Mouse (Mus musculus): ENCODE results near the gene Tec.

The Tec gene

DNA sequence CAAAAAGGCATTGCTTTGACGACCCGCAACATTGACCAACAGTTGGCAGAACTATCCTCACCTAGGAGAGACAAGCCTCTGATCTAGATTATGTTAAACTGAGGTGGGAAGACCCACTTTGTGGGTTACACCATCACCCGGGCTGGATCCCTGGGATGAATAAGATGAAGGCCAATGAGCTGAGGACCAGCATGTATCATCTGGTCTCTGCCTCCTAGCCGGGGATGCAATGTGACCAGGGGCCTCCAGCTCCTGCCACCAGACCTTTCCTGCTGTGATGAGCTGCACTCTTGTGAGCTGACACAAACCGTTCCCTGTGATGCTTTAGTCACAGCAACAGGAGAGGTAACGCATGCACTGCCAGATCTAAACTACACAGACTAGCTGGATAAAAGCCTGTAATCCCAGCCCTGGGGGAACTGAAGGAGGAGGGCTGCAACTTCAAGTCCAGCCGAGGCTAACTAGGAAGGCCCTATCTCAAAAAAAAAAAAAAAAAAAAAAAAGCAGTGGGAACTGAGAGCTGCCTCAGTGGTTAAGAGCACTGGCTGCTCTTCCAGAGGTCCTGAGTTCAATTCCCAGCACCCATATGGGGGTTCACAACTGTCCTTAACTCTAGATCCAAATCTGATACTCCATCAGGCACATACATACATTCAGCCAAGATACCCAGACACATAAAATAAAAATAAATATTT is 15.8 kb downstream of the Tec start:
- no peak for DNase-seq

DNA sequence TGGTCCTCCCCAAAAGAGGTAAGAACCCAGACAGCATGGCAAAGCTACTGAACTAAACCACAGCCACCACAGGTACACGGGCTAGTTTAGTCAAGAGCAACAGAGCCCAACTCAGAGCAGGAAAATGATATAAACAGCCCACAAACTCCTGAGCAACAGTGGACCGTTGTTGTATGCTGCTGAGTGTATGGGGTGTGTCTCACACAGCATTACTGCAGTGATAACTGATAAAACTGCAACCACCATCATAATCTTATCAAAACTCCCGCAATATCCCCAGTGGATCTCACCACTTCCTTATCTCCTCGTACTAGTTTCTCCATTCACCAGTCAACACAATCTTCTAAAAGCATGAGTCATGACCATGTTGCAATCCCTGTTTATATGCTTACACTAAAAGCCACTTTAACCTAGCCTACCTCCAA is 16.6 kb downstream of the Tec start:
- DNase-seq = no peak

DNA sequence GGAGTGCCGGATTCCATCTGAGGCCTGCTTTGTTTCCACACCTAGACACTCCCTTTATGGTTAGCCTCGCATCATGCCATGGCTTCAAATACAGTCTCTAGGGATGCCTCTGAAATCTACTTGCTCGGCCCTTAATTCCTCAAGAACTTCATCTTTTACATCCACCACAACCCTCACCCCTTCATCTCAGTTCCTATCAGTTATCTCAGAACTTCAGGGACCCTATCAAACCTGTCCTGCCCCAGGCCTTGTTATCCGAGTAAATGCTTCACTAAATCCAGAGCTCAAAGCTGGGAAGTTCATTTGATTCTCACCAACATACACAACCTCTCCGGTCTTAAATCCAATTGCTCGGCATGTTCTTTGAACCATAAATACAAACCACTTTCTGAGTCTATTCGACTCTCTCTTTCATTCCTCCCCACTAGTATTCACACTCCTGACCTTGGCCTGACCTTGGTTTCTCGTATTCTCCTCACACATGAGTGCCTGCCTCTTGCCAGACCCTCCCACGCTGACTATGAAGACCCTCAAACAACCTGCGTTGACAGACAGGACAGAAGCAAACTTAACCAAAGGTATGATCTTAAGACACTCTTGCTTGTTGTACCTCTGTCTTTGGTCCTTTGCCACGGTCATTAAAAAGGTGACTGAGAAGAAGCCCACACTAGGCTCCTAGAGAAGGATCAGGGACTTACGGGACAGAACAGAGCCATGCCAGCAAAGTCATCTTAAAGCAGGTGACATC is 17.2 kb downstream of the Tec start:
- DNase-seq = no peak

DNA sequence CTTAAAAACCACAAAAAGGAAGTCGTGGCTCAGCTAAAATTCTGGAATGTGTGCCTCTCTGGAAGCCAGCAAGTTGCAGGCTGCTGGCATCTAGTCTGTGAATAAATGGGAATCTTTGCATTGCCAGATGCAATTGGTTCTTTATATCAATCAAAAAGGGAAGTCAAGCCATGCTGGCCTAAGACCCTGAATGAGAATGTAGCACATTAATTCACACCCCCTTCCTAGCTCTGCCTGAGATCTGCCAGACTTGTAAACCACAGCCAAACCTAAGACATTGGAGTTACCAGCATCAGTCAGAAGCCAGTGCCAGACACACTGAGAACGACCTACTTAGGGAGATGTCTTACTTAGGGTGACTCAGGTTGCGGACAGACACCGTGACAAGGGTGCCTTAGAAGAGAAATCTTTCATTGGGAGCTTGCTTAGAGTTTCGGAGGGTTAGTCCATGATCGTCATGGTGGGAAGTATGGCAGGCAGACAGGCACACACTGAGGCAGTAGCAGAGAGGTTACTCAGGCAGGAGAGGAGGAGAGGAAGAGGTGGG is 19.3 kb downstream of the Tec start:
- no peak for DNase-seq

DNA sequence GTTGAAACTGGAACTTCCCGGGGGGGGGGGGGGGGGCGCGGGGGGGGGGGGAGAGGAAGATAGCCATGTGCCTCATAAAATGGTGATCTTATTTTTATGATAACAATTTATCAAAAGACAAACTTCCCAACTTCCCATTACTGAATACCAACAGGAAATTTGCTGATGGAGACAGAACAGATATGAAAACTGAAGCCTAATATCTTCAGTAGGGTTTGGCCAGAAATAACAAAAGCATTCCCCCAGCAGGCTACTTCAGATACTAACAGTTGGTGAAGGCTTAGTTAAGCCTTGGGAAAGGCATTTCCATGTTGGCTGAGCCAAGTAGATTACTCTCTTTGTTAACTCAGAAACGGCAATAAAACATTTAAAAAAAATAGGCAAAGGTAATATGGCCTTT is 21.6 kb downstream of the Tec start:
- no peak for DNase-seq

DNA sequence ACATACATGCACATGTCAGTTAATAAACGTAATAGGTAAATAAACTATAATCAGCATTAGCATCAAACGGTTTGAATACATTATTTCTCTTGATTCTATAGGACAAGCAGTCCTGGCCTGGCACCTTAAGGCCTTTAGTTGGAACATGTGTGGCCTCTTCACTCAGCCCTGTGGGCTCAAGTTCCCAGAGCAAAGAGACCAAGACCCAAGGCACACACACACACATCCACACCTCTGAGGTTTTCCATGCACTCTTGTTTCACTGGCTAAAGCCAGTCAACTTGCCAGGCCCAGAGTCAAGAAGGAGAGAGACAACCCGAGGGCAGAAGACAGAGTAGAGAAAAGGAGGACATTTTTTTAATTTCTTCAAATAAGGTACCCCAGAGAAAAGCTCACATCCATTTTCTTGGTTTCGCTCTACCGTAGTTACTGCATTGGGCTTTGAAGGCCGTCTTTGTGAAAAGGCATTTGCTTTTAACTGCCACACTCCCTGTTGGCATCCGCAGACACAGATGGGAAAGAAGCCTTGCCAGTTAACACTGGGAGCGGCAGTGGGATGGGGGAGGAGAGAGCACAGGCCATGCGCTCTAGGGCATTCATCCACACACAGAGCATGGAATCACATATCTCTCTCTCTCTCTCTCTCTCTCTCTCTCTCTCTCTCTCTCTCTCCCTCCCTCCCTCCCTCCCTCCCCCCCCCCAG is 22.2 kb downstream of the Tec start:
- DNase-seq = peak; percentile 86 to 90

DNA sequence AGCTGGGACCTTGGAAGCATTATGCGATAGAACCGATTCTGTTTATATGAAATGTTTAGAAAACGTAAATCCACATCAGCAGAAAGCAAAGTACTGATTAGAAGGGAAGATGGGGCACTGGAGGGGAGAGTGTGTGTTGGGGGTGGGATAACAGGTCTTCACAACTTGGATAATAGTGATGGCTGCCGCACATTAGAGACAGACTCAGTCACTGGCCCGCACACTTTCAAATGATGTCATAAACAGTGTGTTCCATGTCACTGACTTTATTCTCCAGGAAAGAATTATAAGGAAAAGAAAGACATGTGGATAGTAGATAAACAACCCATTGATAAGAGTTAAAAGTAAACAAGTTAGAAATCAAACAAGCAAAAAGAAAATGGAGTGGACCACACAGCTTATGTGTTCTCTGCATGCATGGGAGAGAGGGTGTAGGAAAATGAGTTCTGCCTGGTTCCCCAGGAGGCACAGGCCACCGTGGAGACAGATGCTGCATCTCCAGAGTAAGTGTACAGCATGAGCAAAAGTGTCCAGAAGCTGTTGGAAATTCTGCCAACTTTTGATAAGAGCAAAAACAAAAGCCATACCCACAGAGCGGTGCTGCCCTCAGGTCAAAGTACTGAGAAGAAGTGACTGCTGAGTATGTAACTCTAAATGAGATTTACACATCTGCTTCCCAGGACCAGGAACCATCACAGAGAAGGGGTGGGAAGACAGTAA is 23.3 kb downstream of the Tec start:
- no peak for DNase-seq

DNA sequence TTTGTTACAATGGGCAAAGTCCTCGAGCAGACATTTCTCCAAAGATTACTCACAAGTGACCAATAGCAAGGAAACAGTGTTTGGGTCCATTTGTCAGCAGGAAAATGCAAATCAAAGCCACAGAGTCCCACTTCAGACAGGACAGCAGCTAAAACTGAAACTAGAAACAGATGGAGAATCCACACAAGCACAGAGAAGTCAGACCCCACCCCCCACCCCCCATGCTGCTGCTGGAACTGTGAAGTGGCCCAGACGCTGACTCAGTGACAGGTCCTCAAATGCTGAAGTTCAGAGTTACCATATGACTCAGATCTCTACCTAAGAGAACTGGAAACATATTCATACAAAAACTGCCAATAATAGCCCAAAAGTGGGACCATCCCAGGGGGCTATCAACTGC is 24.0 kb downstream of the Tec start:
- DNase-seq = no peak

DNA sequence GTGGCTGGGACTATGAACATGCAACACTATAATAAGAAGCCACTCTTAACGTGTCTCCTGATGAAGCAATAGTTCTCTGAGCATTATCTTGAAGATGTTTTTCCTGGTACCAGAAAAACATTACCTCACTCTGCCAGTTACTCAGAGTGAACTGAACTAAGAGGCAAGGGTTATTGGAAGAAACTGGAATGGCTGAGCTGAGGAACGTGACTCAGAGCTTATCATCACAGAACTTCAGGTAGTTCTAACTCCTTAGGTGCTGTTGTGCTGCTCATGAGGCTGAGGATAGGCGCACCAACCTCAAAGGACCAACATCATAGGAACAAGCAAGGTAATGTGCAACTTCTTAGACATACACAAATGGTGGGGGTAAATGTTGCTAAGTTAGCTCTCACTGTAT is 28.6 kb downstream of the Tec start:
- no peak for DNase-seq

DNA sequence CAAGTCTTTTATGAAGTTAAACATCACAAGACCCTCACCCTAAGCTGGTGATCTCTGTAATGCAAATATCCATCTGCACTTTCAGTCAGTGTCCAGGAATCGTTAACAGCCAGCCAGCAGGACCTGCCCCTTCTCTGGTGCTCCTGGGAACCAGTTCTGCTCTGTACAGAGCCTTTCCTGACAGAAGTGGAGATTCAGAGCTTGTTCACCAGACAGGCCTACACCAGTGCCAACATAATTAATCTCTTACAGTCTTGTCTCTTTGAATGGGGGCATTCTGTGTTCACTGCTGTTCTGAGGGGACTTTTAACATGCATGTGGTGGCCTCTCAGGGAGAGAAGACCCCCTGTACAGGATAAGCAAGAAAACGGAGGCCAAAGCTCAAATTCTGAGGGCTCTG is 29.3 kb downstream of the Tec start:
- no peak for DNase-seq

DNA sequence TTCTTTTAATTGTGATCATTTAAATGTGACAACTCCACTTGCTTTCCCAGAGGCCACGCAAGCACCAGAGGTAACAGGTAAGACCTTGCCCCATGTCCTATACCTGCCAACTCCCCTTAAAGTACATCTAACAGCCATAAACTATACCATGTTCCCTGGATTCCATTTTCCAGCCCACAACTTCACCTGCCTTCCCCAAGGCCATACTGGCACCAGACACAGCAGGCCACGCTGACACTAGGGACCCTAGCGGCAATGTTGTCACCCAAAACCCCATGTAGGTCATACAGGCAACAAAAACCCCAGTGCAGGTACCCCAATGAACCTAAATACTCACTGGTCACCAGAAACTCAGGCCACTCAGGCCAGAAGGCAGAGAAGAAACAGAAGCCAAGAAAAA is 32.6 kb downstream of the Tec start:
- DNase-seq = no peak

DNA sequence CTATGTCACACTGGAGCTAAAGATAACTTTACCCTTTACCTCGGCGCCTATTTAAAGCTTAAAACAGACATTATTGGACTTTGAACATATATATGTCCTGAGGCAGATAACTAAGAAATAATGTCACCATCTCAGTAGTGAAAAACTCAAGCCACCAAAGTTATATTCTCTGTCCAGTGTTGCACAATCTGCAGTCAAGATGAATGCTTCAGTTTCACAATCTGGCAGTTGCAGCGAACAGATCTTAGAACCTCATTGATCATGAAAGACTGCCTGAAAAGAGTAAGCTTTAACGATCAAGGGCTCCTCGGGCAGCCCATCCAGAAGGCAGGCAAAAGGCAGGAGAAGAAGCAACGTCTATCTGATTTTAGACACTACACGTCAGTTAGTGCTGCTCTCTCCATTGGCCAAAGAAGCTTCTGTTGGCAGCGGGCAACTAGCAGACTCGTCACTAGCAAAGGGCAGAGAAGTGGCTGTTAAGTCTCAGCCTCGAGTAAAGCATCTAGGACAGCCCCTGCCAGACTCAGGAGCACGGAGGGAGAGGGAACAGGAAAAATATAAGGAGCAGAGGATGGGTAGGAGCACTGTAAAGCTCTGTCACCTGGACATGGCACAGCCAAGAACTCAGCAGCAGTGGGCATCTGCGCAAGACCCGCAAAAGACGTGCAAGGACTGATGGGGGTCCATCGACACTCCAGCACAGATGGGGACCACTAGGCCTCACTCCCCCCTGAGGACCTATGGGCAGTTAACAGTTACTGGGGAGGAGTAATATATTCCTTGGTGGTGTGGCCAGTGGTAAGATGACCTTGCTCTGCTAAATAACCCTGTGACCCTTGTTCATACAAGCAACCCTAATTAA is 35.1 kb downstream of the Tec start:
- DNase-seq = no peak

DNA sequence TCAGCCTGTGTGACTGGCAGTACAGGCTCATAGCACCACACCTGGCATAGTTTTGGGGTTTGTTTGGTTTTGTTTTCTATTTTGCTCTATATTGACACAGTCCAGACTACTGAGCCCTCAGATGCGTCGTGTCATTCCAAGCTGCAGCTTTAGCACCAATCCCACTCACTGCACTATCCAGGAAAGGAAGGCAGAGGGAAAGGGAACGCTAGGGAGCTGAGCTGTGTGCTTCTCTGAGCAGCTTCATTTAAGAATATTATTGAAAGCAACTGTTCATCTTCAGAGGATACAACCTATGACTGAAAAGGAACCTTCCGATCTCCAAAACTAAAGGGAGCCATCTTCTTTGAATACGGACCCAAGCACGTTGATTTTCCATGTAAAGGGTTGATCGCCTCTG is 36.1 kb downstream of the Tec start:
- DNase-seq = no peak

DNA sequence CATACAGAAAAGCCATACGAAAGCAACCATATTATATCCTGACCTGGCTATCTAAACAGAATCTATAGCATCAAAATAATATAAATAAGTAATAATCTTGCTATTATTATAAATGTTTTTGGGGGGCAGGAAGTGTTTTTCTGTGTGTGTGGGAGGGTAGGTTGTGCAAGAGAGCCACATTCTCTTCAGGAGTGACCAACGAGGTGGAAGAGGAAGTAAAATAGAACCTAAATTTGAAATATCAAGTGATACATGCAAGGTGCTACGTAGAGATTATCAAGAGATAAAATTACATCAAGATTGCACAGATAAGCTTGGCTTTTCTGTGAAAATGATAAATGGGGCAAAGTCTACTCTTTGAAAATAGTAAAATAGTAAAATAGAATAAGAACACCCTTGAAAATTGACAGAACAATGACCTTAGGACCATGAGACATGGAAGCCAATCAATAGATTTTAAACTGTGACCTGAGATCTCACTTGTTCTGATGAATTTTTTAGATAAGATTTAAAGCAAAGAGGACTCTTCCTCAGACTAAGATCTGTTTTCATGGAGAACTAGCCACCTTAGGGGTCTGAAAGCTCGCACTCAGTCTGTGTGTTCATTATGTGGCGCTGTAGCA is 37.2 kb downstream of the Tec start:
- DNase-seq = no peak

DNA sequence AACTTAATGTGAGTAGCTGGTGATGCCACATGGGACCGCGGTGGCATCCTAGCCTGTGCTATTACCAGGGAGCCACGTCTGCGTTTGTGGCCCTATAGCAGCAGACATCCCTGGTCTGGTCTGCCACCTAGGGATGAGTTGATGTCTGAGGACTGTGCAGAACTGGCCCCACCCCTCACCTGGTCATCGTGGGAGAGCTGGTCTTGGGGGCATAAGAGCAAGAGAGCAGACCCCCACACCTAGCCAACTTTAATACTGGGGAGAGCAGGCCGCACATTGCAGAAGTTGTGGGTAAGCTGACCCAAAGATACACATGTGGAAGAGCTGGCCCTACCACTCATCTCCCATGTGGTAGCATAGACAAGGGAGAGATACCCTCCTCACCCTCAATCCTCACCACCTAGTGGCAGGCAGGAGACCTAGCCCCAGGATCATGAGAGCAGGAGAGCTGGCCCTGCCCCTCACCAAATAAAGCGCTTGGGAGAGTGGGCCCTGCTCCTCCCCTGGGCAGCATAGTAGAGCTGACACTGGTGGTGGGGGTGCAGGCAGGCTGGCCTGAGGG is 38.7 kb downstream of the Tec start:
- DNase-seq = no peak

DNA sequence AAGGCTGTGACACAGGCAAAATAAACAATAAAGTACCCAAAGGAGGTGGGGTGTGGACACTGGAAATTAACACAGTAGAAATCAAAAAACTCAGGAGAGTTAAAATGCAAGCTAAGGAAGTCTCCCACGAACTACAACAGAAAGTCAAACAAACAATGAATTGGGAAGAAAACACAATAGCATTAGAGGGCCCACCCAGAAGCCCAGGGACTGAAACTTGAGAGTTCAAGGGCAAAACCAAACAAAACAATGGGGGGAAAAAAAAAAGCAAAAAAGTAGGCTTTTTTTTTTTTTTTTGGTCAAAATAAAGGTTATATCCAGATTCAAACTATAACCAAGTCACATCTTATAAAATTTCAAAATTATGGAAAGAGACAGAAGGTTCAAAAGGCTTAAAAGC is 39.9 kb downstream of the Tec start:
- DNase-seq = no peak

DNA sequence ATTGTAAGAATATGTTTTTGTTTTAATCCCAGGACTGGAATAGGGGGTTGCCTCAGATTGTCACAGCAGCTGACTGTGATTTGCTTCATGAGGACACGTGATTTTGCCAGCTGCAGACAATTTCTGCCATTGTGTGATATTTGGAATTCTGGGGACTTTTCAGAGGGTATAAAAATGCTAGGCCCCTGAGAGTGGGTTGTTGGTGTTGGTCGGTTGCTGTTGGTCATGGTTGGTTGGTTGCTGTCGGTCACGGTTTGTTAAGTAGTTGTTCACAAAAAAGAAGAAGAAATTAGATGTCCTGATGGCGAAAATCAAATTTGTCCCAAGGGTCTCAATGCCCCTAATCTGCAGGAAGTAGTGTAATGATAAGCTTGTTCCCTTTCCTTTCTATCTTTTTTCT is 40.8 kb downstream of the Tec start:
- no peak for DNase-seq

DNA sequence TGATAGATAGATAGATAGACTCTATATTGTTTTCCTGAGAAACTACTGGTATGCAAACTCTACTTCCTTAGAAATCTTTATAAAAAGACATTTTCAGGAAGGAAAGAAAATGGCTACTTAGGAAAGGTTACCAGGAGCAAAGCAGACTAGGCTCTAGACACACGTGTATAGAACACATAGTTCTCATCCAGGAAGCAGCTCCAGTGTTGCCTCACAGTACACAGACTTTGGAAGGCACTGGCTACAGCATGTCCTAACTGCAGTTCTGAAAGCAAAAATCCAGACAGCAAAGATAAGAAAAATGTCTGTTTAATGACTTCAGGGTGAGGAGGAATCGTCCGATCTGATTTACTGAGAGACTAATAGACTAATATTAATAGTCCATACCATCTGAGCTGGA is 41.8 kb downstream of the Tec start:
- no peak for DNase-seq

DNA sequence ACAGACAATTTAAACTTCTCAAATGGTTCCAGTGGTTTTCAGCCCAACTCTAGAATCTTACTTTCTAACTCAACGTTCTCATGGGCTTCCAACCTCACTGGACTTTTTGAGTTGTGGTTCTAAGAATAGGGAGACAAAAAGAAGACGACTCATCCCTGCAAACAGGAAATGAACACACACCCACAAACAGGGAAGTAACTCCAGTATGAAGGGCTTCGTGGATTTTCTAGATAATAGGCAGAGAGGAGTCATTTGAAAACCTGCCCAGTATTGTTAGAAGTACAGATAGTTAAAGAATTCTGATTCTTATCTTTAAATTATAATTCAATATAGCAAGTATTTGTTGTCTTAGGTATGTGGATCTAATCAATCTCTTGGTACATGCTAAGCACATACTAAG is 47.6 kb downstream of the Tec start:
- no peak for DNase-seq

DNA sequence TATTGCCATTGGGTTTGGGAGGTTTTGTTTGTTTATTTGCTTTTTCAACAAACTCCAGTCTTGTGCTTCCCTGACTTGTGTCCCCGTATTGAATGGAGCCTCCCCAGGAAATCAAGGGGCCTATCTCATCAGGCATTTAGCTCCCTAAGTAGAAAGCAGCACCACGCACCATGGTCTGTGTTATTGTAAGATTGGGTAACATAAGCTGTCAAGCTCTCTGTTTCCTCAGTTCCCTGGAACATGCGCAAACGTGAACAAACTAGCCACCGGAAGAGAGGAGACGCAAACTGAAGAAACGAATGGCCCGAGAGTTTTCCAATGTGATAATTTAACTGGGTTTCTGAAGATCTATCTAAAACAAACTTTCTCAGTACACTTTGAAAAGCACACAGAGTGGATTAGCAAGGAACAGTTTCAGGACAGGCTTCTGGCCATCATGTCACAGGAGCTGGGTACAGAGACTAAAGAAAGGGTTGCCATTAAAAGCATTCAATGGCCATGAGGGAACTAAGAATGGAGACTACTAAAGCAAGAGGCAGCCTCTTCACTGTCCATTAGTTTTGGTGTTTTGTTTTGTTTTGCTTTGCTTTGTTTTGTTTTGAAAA is 48.1 kb downstream of the Tec start:
- no peak for DNase-seq
